Mouse (Mus musculus) liver, embryonic 16.5 days (tissue): Measurements from ENCODE around the gene Akr1a1. TPM values are rescaled to one million over a fixed set of nuclear protein-coding genes. Genes with fewer than 3 reads are reported as not detected.

Experiments used
- ATAC-seq: fragments of 200-750 bp; cut with Nextera tagmentation; 2 replicates; pipeline ENCODE4 v1.8.0; 2017; ENCODE audit warnings: low read depth, mild to moderate bottlenecking, moderate number of reproducible peaks, moderate library complexity
- H3K27ac ChIP-seq: fragments of 300-500 bp; sonication (generic); 2 replicates; pipeline ENCODE4 v1.5.1; 2014; ENCODE audit warnings: mild to moderate bottlenecking, low read length
- H3K27me3 ChIP-seq: fragments of 300-500 bp; sonication (generic); 2 replicates; pipeline ENCODE4 v1.6.1; 2014; ENCODE audit warnings: low read depth, low read length, mixed read lengths; ENCODE audit not compliant: control insufficient read depth, insufficient read depth
- H3K36me3 ChIP-seq: fragments of 300-500 bp; sonication (generic); 2 replicates; pipeline ENCODE4 v1.6.1; 2014; ENCODE audit warnings: mild to moderate bottlenecking; ENCODE audit not compliant: control insufficient read depth, insufficient read depth
- H3K4me1 ChIP-seq: fragments of 300-500 bp; sonication (generic); 2 replicates; pipeline ENCODE4 v1.6.1; 2014; ENCODE audit warnings: low read depth, low read length, mixed read lengths; ENCODE audit not compliant: control insufficient read depth
- H3K4me2 ChIP-seq: fragments of 300-500 bp; sonication (generic); 2 replicates; pipeline ENCODE4 v1.6.1; 2014; ENCODE audit warnings: low read depth, low read length, mixed read lengths
- H3K4me3 ChIP-seq: fragments of 300-500 bp; sonication (generic); 2 replicates; pipeline ENCODE4 v1.5.1; 2014; ENCODE audit warnings: low read depth, mild to moderate bottlenecking, low read length
- H3K9ac ChIP-seq: fragments of 300-500 bp; sonication (generic); 2 replicates; pipeline ENCODE4 v1.6.1; 2014; ENCODE audit warnings: low read depth, low read length
- H3K9me3 ChIP-seq: fragments of 300-500 bp; sonication (generic); replicated peaks from 2 replicates; pipeline ENCODE4 v1.6.1; 2016; ENCODE audit warnings: low read length; ENCODE audit not compliant: control insufficient read depth
- WGBS: fragments of 180-500 bp; shearing (Covaris S2); extraction: QIAGEN DNeasy Blood & Tissue Kit; methylation state at CpG from one replicate; pipeline ENCODE4 v1.1.7; 2014; ENCODE audit not compliant: insufficient replicate concordance; 5-methylcytosine and 5-hydroxymethylcytosine counted together
- polyA plus RNA-seq: library from polyadenylated mRNA; unstranded; fragments of >200 nt; fragmentation: Nextera tagmentation; extraction: Ambion mirVana; gene quantifications from 2 replicates; pipeline ENCODE4 v1.2.1, GENCODE M21; 2015

Akr1a1 gene
- polyA plus RNA-seq, 1 experiment from 2014 or later: 297 TPM

- H3K9ac ChIP-seq: peak overlapping the region; percentile 83
- H3K4me3 ChIP-seq: peak overlapping the region; percentile 84
- H3K27ac ChIP-seq: no peak overlapping the region; the same call in 1 of the 2 replicates
- H3K27me3 ChIP-seq: no peaks in the 10 kb centered on the region
- H3K4me1 ChIP-seq: peaks cover 31% of the 10 kb centered on the region
- WGBS: 10% methylated on average over 6 of the region's 6 CpGs
- peak overlapping the region; percentile 71 for H3K4me2 ChIP-seq
- H3K36me3 ChIP-seq: no peaks in the 10 kb centered on the region
- no peaks in the 10 kb centered on the region for H3K9me3 ChIP-seq
- no peak for ATAC-seq
Measured at GRCm38 (mm10) chr4:116651797-116652135, 286 bp upstream of the Akr1a1 start.

DNA sequence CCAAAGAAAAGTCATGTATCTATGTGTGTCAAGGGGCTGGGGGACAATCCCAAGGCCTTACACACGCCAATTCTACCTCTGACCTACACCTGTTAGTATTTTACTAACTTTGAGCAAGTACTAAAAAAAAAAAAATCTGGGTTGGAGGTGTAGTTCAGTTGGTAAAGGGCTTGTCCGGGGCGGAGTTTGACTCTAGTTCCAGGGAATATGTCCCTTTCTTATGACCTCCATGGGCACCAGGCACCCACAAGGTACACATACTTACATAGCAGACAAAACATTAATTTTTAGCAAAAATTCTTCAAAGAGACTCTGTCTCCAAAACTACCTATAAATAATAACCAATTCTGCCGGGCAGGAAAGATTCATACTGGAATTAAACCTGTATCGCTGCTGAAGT, 1.1 kb downstream of the Akr1a1 start:
- Histone ChIP-seq H3K9me3 (no peaks in the 10 kb centered on the region), H3K36me3 (no peaks in the 10 kb centered on the region; the same call in 1 of the 2 replicates), H3K27ac (peak overlapping the region; percentile 87), H3K27me3 (no peaks in the 10 kb centered on the region), H3K4me2 (peak overlapping the region; percentile 71), H3K4me3 (peak overlapping the region; percentile 84), H3K4me1 (peaks cover 27% of the 10 kb centered on the region), H3K9ac (peak overlapping the region; percentile 83)
- no peak for ATAC-seq
- WGBS: 28% methylated on average over 5 of the region's 5 CpGs

GRCm38 (mm10) chr4:116649411-116649810, 2.1 kb downstream of the Akr1a1 start:
- 84% methylated on average over 2 of the region's 2 CpGs for WGBS
- Histone ChIP-seq H3K4me1 (peaks cover 21% of the 10 kb centered on the region), H3K27me3 (no peaks in the 10 kb centered on the region), H3K4me3 (no peak overlapping the region), H3K27ac (no peak overlapping the region), H3K36me3 (no peaks in the 10 kb centered on the region; the same call in 1 of the 2 replicates), H3K4me2 (peak overlapping the region; percentile 71), H3K9me3 (no peaks in the 10 kb centered on the region), H3K9ac (no peak overlapping the region)
- no peak for ATAC-seq

- Histone ChIP-seq H3K27ac (no peak overlapping the region), H3K9ac (no peak overlapping the region), H3K9me3 (no peaks in the 10 kb centered on the region), H3K4me2 (no peak overlapping the region), H3K36me3 (peaks cover 24% of the 10 kb centered on the region), H3K27me3 (no peaks in the 10 kb centered on the region), H3K4me1 (peaks cover 17% of the 10 kb centered on the region), H3K4me3 (no peak overlapping the region)
- 69% methylated on average over 7 of the region's 7 CpGs for WGBS
- ATAC-seq: no peak
Measured at GRCm38 (mm10) chr4:116645624-116646023, 5.9 kb downstream of the Akr1a1 start.

DNA sequence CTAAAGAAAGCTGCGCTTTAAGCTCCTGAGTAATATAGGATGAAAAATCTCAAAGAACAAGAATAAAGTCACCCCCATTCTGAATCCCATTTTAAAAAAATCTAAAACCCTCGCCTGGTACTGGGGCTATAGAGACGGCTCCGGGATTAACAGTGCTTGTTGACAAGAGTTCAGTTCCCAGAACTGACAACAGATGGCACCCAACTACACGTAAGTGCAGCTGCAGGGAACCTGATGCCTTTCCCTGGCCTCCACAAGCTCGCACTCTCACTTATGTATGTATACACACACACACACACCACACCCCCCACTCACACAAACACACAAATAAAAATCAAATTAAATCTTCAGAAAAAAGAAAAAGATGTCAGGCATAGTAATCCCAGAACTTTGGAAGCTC, 7.2 kb downstream of the Akr1a1 start:
- H3K4me2 ChIP-seq: no peak overlapping the region
- no peak overlapping the region for H3K9ac ChIP-seq
- no peak for ATAC-seq
- H3K36me3 ChIP-seq: peaks cover 32% of the 10 kb centered on the region
- H3K27ac ChIP-seq: no peak overlapping the region
- 51% methylated on average over 6 of the region's 6 CpGs for WGBS
- no peaks in the 10 kb centered on the region for H3K27me3 ChIP-seq
- H3K9me3 ChIP-seq: no peaks in the 10 kb centered on the region
- no peak overlapping the region for H3K4me3 ChIP-seq
- H3K4me1 ChIP-seq: peaks cover 4% of the 10 kb centered on the region

- Histone ChIP-seq H3K27ac (no peak overlapping the region), H3K27me3 (no peaks in the 10 kb centered on the region), H3K4me3 (no peak overlapping the region), H3K9me3 (no peaks in the 10 kb centered on the region), H3K4me2 (no peak overlapping the region), H3K4me1 (no peaks in the 10 kb centered on the region; the same call in 1 of the 2 replicates), H3K9ac (no peak overlapping the region), H3K36me3 (peaks cover 45% of the 10 kb centered on the region)
- WGBS: 82% methylated on average over 1 of the region's 1 CpGs
- ATAC-seq: no peak
Measured at GRCm38 (mm10) chr4:116642071-116642470, 9.4 kb downstream of the Akr1a1 start.

GRCm38 (mm10) chr4:116638821-116639220, 12.7 kb downstream of the Akr1a1 start:
- H3K4me2 ChIP-seq: no peak overlapping the region
- H3K4me3 ChIP-seq: no peak overlapping the region
- H3K4me1 ChIP-seq: no peaks in the 10 kb centered on the region
- H3K27ac ChIP-seq: no peak overlapping the region
- ATAC-seq: no peak
- peaks cover 53% of the 10 kb centered on the region for H3K36me3 ChIP-seq
- no peak overlapping the region for H3K9ac ChIP-seq
- no peaks in the 10 kb centered on the region for H3K27me3 ChIP-seq
- WGBS: 82% methylated on average over 6 of the region's 6 CpGs
- H3K9me3 ChIP-seq: no peaks in the 10 kb centered on the region

DNA sequence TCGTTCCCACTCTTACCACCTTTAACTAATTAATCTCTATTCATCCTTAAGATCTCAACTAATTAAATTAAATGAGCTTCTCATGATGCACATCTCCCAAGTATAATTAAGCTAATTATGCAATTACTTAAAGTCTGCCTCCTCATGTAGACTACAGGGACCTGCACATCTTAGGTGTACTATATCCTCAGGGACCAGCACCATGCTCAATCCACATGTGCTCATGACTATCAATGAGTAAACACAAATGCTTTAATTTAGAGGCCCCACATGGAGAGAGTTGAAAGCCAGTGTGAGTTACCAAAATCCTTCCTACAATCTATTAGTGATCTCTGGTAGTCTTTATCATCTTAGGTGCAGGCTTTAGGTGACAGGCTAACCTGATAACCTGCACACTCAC, 16.3 kb downstream of the Akr1a1 start:
- peaks cover 26% of the 10 kb centered on the region for H3K36me3 ChIP-seq

DNA sequence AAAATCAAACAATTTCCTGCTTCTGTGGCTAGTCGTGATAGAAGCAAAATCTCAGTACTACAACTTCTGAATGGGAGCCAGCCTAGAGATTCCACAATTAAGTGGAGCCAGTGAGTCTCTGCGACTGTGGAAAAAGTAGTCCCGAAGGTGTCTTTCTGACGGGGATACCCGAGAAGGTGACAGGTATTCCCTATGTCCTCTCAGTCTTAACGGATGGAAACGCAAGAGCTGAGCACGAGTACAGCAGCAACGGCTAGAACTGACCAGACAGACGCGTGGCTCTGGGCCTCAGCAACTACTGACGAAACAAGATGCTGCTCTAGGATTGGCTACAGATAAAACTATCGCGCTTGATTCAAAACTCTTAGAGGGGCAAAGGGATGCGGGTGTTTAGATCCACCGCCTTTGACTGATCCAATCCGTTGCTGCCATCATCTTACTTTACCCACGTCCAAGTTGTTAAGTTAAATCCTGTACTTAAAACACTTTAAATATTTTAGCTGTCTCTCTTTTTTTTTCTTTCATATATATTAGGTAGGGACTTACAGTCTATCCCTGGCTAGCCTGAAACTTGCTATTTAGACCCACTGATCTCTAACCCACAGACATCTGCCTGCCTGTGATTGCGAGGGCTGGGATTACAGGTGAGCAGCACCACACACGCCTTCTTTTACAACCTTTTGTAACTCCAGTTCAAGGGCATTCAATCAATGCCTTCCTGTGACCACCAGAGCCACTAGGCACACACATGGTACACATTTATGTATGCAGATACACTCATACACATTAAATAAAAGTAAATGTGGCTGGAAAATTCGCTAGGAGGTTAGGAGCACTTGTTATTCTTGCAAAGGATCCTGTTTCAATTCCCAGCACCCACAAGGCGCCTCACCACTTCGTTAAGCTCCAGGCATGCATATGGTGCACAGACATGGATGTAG, 23.5 kb downstream of the Akr1a1 start, which contains the start of gene Nasp:
TSS of gene Nasp (minus strand) at position 220 of the 941 bp plus-strand sequence.
- H3K27ac ChIP-seq: peak within 1 kb of the TSS; percentile 95
- peaks cover 3% of the 10 kb centered on the region; the same call in 1 of the 2 replicates for H3K36me3 ChIP-seq
- no peaks in the 10 kb centered on the region for H3K9me3 ChIP-seq
- peak; percentile 81 for ATAC-seq
- H3K9ac ChIP-seq: peak within 1 kb of the TSS; percentile 91
- peaks cover 22% of the 10 kb centered on the region for H3K4me1 ChIP-seq
- peak within 1 kb of the TSS; percentile 98 for H3K4me3 ChIP-seq
- H3K4me2 ChIP-seq: peak within 1 kb of the TSS; percentile 98
- no peaks in the 10 kb centered on the region for H3K27me3 ChIP-seq
- 7% methylated on average over 23 of the region's 23 CpGs for WGBS

More for the DNA sequence above, 16.3 kb downstream of the Akr1a1 start:
- Histone ChIP-seq H3K27me3 (no peaks in the 10 kb centered on the region), H3K9me3 (no peaks in the 10 kb centered on the region), H3K4me2 (no peak overlapping the region), H3K4me1 (no peaks in the 10 kb centered on the region), H3K27ac (no peak overlapping the region), H3K4me3 (no peak overlapping the region), H3K9ac (no peak overlapping the region)
- WGBS: 78% methylated on average over 1 of the region's 1 CpGs
- no peak for ATAC-seq
